Mouse (Mus musculus) midbrain, embryonic 13.5 days (tissue): ENCODE data around the gene Zfp746. TPM values are rescaled to one million over a fixed set of nuclear protein-coding genes. Genes with fewer than 3 reads are reported as not detected.
A peak's percentile ranks its signal among the peaks of the same experiment; 100 is the strongest.

ENCODE experiments used
- ATAC-seq: fragments of 200-750 bp; cut with Nextera tagmentation; 2 replicates; pipeline ENCODE4 v1.8.0; 2017; ENCODE audit warnings: mild to moderate bottlenecking, moderate TSS enrichment, moderate library complexity
- H3K27ac ChIP-seq: fragments of 300-500 bp; sonication (generic); 2 replicates; pipeline ENCODE4 v1.5.1; 2015; ENCODE audit warnings: inconsistent platforms, mild to moderate bottlenecking, moderate library complexity
- H3K27me3 ChIP-seq: fragments of 300-500 bp; sonication (generic); 2 replicates; pipeline ENCODE4 v1.6.1; 2015; ENCODE audit warnings: mild to moderate bottlenecking, inconsistent platforms
- H3K36me3 ChIP-seq: fragments of 300-500 bp; sonication (generic); 2 replicates; pipeline ENCODE4 v1.6.1; 2015; ENCODE audit warnings: mild to moderate bottlenecking, inconsistent platforms
- H3K4me1 ChIP-seq: fragments of 300-500 bp; sonication (generic); replicated peaks from 2 replicates; pipeline ENCODE4 v1.6.1; 2015; ENCODE audit warnings: inconsistent platforms
- H3K4me2 ChIP-seq: fragments of 300-500 bp; sonication (generic); replicated peaks from 2 replicates; pipeline ENCODE4 v1.6.1; 2015; ENCODE audit warnings: moderate library complexity, mild to moderate bottlenecking, inconsistent platforms
- H3K4me3 ChIP-seq: fragments of 300-500 bp; sonication (generic); replicated peaks from 2 replicates; pipeline ENCODE4 v1.5.1; 2015; ENCODE audit warnings: mild to moderate bottlenecking, inconsistent platforms
- H3K9ac ChIP-seq: fragments of 300-500 bp; sonication (generic); replicated peaks from 2 replicates; pipeline ENCODE4 v1.6.1; 2015; ENCODE audit warnings: mild to moderate bottlenecking, inconsistent platforms
- H3K9me3 ChIP-seq: fragments of 300-500 bp; sonication (generic); 2 replicates; pipeline ENCODE4 v1.6.1; 2016; ENCODE audit warnings: mild to moderate bottlenecking, inconsistent platforms
- WGBS: fragments of 180-500 bp; shearing (Covaris S2); methylation state at CpG from one replicate; pipeline ENCODE4 v1.1.7; 2015; 5-methylcytosine and 5-hydroxymethylcytosine counted together
- polyA plus RNA-seq: library from polyadenylated mRNA; unstranded; fragments of >200 nt; fragmentation: Nextera tagmentation; extraction: Ambion mirVana; gene quantifications from 2 replicates; pipeline ENCODE4 v1.2.1, GENCODE M21; 2015

The Zfp746 gene
- polyA plus RNA-seq, 1 experiment from 2014 or later: 21.5 TPM

DNA sequence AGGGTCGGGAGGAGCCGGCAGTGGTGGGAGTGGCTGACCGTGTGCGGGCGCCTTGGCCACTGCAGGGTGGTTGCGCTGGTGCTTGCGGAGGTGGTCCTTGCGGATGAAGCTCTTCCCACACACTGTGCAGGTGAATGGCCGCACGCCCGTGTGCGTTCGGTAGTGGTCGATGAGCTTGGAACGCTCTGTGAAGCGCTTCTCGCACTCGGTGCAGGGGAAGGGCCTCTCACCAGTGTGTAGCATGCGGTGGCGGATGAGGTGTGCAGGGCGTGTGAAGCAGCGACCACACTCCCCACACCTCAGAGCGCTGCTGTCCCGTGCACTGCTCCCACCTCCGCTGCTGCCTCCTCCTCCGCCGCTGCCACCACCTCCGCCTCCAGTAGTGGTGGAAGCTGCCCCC lies 22.5 kb downstream of the Zfp746 start:
- Histone ChIP-seq H3K27me3 (no peaks in the 10 kb centered on the region), H3K4me1 (no peaks in the 10 kb centered on the region), H3K9me3 (no peaks in the 10 kb centered on the region), H3K4me2 (no peak overlapping the region), H3K27ac (no peak overlapping the region), H3K9ac (no peak overlapping the region), H3K4me3 (no peak overlapping the region), H3K36me3 (peaks cover 73% of the 10 kb centered on the region)
- 94% methylated on average over 28 of the region's 28 CpGs for WGBS
- ATAC-seq: peak; percentile 45; the same call in 1 of the 2 replicates

DNA sequence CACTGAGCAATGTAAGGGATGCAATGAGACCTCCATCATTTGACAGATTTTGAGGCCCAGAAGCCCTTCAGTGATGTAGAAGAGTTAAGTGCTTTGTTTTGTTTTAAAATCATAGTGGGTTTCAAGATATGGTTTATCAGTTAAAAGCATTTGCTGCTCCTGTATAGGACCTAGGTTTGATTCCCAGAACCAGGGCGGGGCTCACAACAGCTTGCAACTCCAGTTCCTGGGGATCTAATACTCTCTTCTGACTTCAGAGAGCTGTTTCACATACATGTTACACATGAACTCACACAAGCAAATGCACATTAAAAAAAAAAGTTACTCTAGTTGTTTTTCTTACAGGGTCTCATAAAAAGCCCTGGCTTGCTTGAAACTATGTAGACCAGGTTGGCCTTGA lies 25.5 kb downstream of the Zfp746 start:
- Histone ChIP-seq H3K4me3 (no peak overlapping the region), H3K4me1 (no peaks in the 10 kb centered on the region), H3K4me2 (no peak overlapping the region), H3K36me3 (peaks cover 48% of the 10 kb centered on the region), H3K27ac (no peak overlapping the region), H3K9me3 (no peaks in the 10 kb centered on the region), H3K27me3 (no peaks in the 10 kb centered on the region), H3K9ac (no peak overlapping the region)
- no peak for ATAC-seq
- WGBS: 97% methylated on average over 1 of the region's 1 CpGs

GRCm38 (mm10) chr6:48060421-48060820 lies 26.0 kb downstream of the Zfp746 start:
- no peak overlapping the region for H3K4me3 ChIP-seq
- no peak overlapping the region for H3K4me2 ChIP-seq
- no peaks in the 10 kb centered on the region for H3K4me1 ChIP-seq
- no peak for ATAC-seq
- WGBS: 77% methylated on average over 2 of the region's 2 CpGs
- no peak overlapping the region for H3K27ac ChIP-seq
- no peaks in the 10 kb centered on the region for H3K27me3 ChIP-seq
- H3K36me3 ChIP-seq: peaks cover 44% of the 10 kb centered on the region
- H3K9ac ChIP-seq: no peak overlapping the region
- H3K9me3 ChIP-seq: no peaks in the 10 kb centered on the region

GRCm38 (mm10) chr6:48052136-48052535 lies 34.3 kb downstream of the Zfp746 start:
- no peak overlapping the region for H3K4me2 ChIP-seq
- no peak overlapping the region for H3K27ac ChIP-seq
- no peaks in the 10 kb centered on the region for H3K9me3 ChIP-seq
- no peaks in the 10 kb centered on the region for H3K27me3 ChIP-seq
- 82% methylated on average over 6 of the region's 6 CpGs for WGBS
- no peak overlapping the region for H3K4me3 ChIP-seq
- no peaks in the 10 kb centered on the region for H3K36me3 ChIP-seq
- H3K4me1 ChIP-seq: peaks cover 13% of the 10 kb centered on the region
- no peak for ATAC-seq
- no peak overlapping the region for H3K9ac ChIP-seq

- Histone ChIP-seq H3K9ac (no peak overlapping the region), H3K4me3 (no peak overlapping the region), H3K27me3 (no peaks in the 10 kb centered on the region), H3K36me3 (no peaks in the 10 kb centered on the region), H3K27ac (no peak overlapping the region), H3K9me3 (no peaks in the 10 kb centered on the region), H3K4me2 (no peak overlapping the region), H3K4me1 (peaks cover 18% of the 10 kb centered on the region)
- WGBS: 90% methylated on average over 2 of the region's 2 CpGs
- no peak for ATAC-seq
These were observed 34.7 kb downstream of the Zfp746 start for GRCm38 (mm10) chr6:48051666-48052065.

GRCm38 (mm10) chr6:48049273-48050065 lies 36.9 kb downstream of the Zfp746 start:
- Histone ChIP-seq H3K4me1 (peaks cover 23% of the 10 kb centered on the region), H3K9me3 (no peaks in the 10 kb centered on the region), H3K9ac (peak overlapping the region; percentile 87), H3K27ac (peak overlapping the region; percentile 93), H3K4me3 (peak overlapping the region; percentile 84), H3K4me2 (peak overlapping the region; percentile 80), H3K36me3 (peaks cover 8% of the 10 kb centered on the region), H3K27me3 (no peaks in the 10 kb centered on the region)
- no peak for ATAC-seq
- WGBS: 53% methylated on average over 9 of the region's 9 CpGs

GRCm38 (mm10) chr6:48048426-48049272 lies 37.7 kb downstream of the Zfp746 start, which contains the start of gene Zfp777:
Gene Zfp777, minus strand, starts transcription at chr6:48048911.
- ATAC-seq: peak; percentile 89
- H3K9me3 ChIP-seq: no peaks in the 10 kb centered on the region
- under 1% methylated on average over 71 of the region's 82 CpGs for WGBS
- peaks cover 23% of the 10 kb centered on the region for H3K4me1 ChIP-seq
- H3K4me2 ChIP-seq: peak within 1 kb of the TSS; percentile 80
- no peaks in the 10 kb centered on the region for H3K27me3 ChIP-seq
- peak within 1 kb of the TSS; percentile 84 for H3K4me3 ChIP-seq
- peaks cover 16% of the 10 kb centered on the region for H3K36me3 ChIP-seq
- H3K27ac ChIP-seq: peak within 1 kb of the TSS; percentile 93
- H3K9ac ChIP-seq: peak within 1 kb of the TSS; percentile 87

- peaks cover 23% of the 10 kb centered on the region for H3K4me1 ChIP-seq
- peak; percentile 64 for ATAC-seq
- H3K27me3 ChIP-seq: no peaks in the 10 kb centered on the region
- WGBS: under 1% methylated on average over 77 of the region's 150 CpGs
- H3K9ac ChIP-seq: peak overlapping the region; percentile 87
- peak overlapping the region; percentile 93 for H3K27ac ChIP-seq
- no peaks in the 10 kb centered on the region for H3K9me3 ChIP-seq
- H3K36me3 ChIP-seq: peaks cover 26% of the 10 kb centered on the region
- peak overlapping the region; percentile 80 for H3K4me2 ChIP-seq
- peak overlapping the region; percentile 84 for H3K4me3 ChIP-seq
These were observed 38.7 kb downstream of the Zfp746 start for GRCm38 (mm10) chr6:48047450-48048351.

DNA sequence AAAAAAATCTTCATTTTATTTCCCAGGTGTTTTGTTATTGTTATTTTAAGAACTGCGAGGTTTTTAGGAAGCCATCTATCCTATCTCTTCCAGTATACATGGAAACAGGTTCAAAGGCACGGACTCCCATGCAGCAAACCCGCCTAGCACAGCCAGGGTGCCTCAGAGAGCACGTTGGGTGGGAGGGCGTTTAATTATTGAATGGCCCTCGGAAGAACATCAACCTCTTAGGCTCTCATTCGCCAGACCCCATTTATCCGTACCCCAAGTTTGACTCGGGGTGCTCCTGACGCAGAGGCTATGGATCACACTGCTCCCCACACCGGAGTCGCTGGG lies 39.3 kb downstream of the Zfp746 start:
- Histone ChIP-seq H3K36me3 (peaks cover 30% of the 10 kb centered on the region), H3K4me1 (peaks cover 23% of the 10 kb centered on the region), H3K9ac (peak overlapping the region; percentile 87), H3K9me3 (no peaks in the 10 kb centered on the region), H3K4me2 (peak overlapping the region; percentile 80), H3K27me3 (no peaks in the 10 kb centered on the region), H3K4me3 (peak overlapping the region; percentile 84), H3K27ac (peak overlapping the region; percentile 93; the same call in 1 of the 2 replicates)
- 9% methylated on average over 12 of the region's 12 CpGs for WGBS
- no peak for ATAC-seq

GRCm38 (mm10) chr6:48032661-48033060 lies 53.7 kb downstream of the Zfp746 start:
- H3K27me3 ChIP-seq: no peaks in the 10 kb centered on the region
- no peaks in the 10 kb centered on the region for H3K9me3 ChIP-seq
- no peak overlapping the region for H3K9ac ChIP-seq
- no peak overlapping the region for H3K27ac ChIP-seq
- peaks cover 87% of the 10 kb centered on the region for H3K36me3 ChIP-seq
- no peaks in the 10 kb centered on the region for H3K4me1 ChIP-seq
- ATAC-seq: no peak
- H3K4me3 ChIP-seq: no peak overlapping the region
- no peak overlapping the region for H3K4me2 ChIP-seq

GRCm38 (mm10) chr6:48025905-48026660 lies 60.3 kb downstream of the Zfp746 start:
- Histone ChIP-seq H3K36me3 (peaks cover 88% of the 10 kb centered on the region), H3K9me3 (peaks cover 14% of the 10 kb centered on the region), H3K9ac (no peak overlapping the region), H3K4me2 (no peak overlapping the region), H3K27ac (no peak overlapping the region), H3K4me1 (no peaks in the 10 kb centered on the region; the same call in 1 of the 2 replicates), H3K27me3 (no peaks in the 10 kb centered on the region), H3K4me3 (no peak overlapping the region)
- no peak for ATAC-seq
- 87% methylated on average over 10 of the region's 10 CpGs for WGBS
